Mouse (Mus musculus) embryonic facial prominence, embryonic 11.5 days (tissue): Measurements from ENCODE around the gene Fam110a. TPM values are rescaled to one million over a fixed set of nuclear protein-coding genes. Genes with fewer than 3 reads are reported as not detected.

ENCODE experiments used
- ATAC-seq: fragments of 200-750 bp; cut with Nextera tagmentation; replicated peaks from 2 replicates; pipeline ENCODE4 v1.8.0; 2017; ENCODE audit warnings: low read depth; ENCODE audit not compliant: insufficient number of reproducible peaks, low FRiP score, low TSS enrichment
- DNase-seq: peaks from one replicate; pipeline ENCODE4 v3.0.0-alpha.2; 2015; ENCODE audit warnings: low spot score
- H3K27ac ChIP-seq: fragments of 300-500 bp; sonication (generic); replicated peaks from 2 replicates; pipeline ENCODE4 v1.5.1; 2014; ENCODE audit warnings: mild to moderate bottlenecking, low read depth, low read length, control low read depth
- H3K27me3 ChIP-seq: fragments of 300-500 bp; sonication (generic); 2 replicates; pipeline ENCODE4 v1.6.1; 2014; ENCODE audit warnings: mild to moderate bottlenecking, low read length, moderate library complexity, mixed read lengths; ENCODE audit not compliant: control insufficient read depth, insufficient read depth
- H3K36me3 ChIP-seq: fragments of 300-500 bp; sonication (generic); replicated peaks from 2 replicates; pipeline ENCODE4 v1.6.1; 2014; ENCODE audit warnings: low read depth, mild to moderate bottlenecking, low read length, moderate library complexity, mixed read lengths; ENCODE audit not compliant: control insufficient read depth, insufficient read depth
- H3K4me1 ChIP-seq: fragments of 300-500 bp; sonication (generic); 2 replicates; pipeline ENCODE4 v1.6.1; 2014; ENCODE audit warnings: low read length, mixed read lengths; ENCODE audit not compliant: control insufficient read depth, insufficient read depth
- H3K4me2 ChIP-seq: fragments of 300-500 bp; sonication (generic); 2 replicates; pipeline ENCODE4 v1.6.1; 2014; ENCODE audit warnings: low read depth, mild to moderate bottlenecking, control low read depth, low read length, moderate library complexity
- H3K4me3 ChIP-seq: fragments of 300-500 bp; sonication (generic); 2 replicates; pipeline ENCODE4 v1.5.1; 2014; ENCODE audit warnings: low read depth, low read length, control low read depth
- H3K9ac ChIP-seq: fragments of 300-500 bp; sonication (generic); replicated peaks from 2 replicates; pipeline ENCODE4 v1.6.1; 2014; ENCODE audit warnings: mild to moderate bottlenecking, control low read depth, low read length
- H3K9me3 ChIP-seq: fragments of 300-500 bp; sonication (generic); replicated peaks from 2 replicates; pipeline ENCODE4 v1.6.1; 2016; ENCODE audit warnings: mild to moderate bottlenecking, low read length, inconsistent platforms, mixed read lengths; ENCODE audit not compliant: control insufficient read depth
- WGBS: fragments of 180-500 bp; shearing (Covaris S2); extraction: QIAGEN DNeasy Blood & Tissue Kit; methylation state at CpG from one replicate; pipeline ENCODE4 v1.1.7; 2014; 5-methylcytosine and 5-hydroxymethylcytosine counted together
- polyA plus RNA-seq: library from polyadenylated mRNA; unstranded; fragments of >200 nt; fragmentation: Nextera tagmentation; extraction: Ambion mirVana; gene quantifications from 2 replicates; pipeline ENCODE4 v1.2.1, GENCODE M21; 2014

The Fam110a gene
- polyA plus RNA-seq, 1 experiment from 2014 or later = 31.7 TPM

DNA sequence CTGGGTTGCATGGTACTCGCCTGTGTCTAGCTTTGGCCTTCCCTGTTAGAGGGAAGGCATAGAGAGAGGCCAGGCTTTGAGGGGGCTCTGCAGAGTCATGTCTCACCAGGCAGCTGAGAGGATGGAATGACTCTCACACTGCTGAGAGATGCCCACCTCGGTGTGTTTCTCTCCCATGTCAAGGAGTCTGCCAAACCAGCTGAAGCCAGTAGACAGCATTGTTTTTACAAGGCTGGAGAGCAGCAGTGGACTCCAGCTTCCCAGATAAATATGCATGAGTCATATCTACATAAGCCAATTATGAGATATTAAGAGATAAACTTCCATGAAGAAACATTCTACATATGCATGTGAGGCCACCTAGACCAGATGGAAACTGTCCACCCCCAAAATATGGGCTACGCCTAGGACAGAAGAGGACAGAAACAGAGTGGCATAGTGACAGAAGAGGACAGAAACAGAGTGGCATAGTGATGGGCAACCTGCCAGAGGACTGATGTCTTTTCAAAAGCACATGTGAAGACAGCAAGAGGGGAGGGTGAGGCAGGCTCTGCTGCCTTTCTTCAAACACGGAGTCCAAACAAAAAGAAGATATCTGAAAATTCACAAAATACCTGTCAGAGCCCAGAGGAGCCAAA, 23.4 kb downstream of the Fam110a start:
- ATAC-seq = no peak
- WGBS = 82% methylated on average over 4 of the region's 4 CpGs
- no peaks in the 10 kb centered on the region for H3K4me1 ChIP-seq

GRCm38 (mm10) chr2:151953665-151954064, 26.4 kb downstream of the Fam110a start:
- ATAC-seq (no peak), DNase-seq (no peak)
- H3K4me1 ChIP-seq = no peaks in the 10 kb centered on the region

More for the DNA sequence above, 23.4 kb downstream of the Fam110a start:
- Histone ChIP-seq H3K27me3 (no peaks in the 10 kb centered on the region), H3K4me3 (no peak overlapping the region), H3K9me3 (no peaks in the 10 kb centered on the region), H3K4me2 (no peak overlapping the region), H3K9ac (no peak overlapping the region), H3K27ac (no peak overlapping the region), H3K36me3 (no peaks in the 10 kb centered on the region)
- no peak for DNase-seq

DNA sequence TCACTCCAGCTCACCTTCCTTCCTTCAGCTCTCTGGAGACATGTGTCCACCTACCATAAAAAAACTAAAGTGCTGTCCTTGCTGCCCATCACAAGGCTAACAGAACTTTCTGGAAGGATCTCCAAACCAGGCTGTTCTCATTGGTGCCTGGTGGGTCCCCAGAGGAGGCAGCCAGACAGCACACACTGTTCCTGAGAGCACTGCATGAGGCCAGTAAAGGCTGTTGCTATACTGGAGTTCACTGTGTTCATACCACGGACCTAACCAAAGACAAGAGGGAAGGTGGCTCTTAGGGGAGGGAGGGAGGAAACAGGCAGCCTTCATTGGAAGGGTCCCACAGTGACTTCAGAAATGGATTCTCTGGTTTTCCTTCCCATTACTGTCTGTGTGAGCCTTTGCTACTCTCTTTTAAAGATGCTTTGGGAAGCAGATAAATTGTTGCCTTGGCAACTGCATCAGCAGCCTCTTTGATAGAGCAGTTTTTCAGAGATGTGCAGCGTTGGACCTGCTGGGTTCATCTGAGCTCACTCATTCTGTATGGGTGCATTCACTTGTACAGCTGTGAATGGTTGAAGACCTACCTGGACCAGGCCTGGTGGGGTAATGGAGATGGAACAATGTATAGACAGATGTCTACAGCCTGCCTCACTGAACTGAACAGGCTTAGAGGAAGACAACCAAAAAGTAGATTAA, 30.8 kb downstream of the Fam110a start:
- Histone ChIP-seq H3K9me3 (no peaks in the 10 kb centered on the region), H3K9ac (no peak overlapping the region), H3K27ac (no peak overlapping the region), H3K4me3 (no peak overlapping the region), H3K27me3 (no peaks in the 10 kb centered on the region), H3K36me3 (no peaks in the 10 kb centered on the region), H3K4me2 (no peak overlapping the region), H3K4me1 (no peaks in the 10 kb centered on the region)
- 77% methylated on average over 2 of the region's 2 CpGs for WGBS
- ATAC-seq (no peak), DNase-seq (no peak)

More at GRCm38 (mm10) chr2:151953665-151954064, 26.4 kb downstream of the Fam110a start:
- H3K9ac ChIP-seq = no peak overlapping the region
- 85% methylated on average over 8 of the region's 8 CpGs for WGBS
- no peaks in the 10 kb centered on the region for H3K36me3 ChIP-seq
- H3K4me2 ChIP-seq = no peak overlapping the region
- H3K9me3 ChIP-seq = no peaks in the 10 kb centered on the region
- no peak overlapping the region for H3K4me3 ChIP-seq
- no peak overlapping the region for H3K27ac ChIP-seq
- no peaks in the 10 kb centered on the region for H3K27me3 ChIP-seq

DNA sequence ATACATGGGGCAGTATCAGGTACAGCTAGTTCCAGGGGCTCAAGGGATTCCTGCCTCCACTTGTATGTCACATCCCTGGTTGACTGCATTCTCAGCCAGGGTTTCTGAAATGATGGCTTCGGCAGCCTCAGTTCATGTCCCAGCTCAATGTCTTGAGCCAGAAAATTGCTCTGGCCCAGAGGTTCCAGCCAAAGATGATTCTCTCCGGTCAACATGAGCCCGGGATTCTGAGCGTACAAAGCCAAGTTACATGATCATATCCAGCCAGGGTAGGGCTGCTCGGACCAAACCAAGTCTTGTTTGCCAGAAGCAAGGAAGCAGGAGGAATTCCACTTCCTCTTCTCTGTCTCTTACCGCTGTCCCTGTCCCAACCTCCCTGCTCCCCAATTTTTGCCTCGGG, 31.7 kb downstream of the Fam110a start:
- no peak overlapping the region for H3K4me3 ChIP-seq
- H3K36me3 ChIP-seq = no peaks in the 10 kb centered on the region
- no peak overlapping the region for H3K27ac ChIP-seq
- no peak overlapping the region for H3K4me2 ChIP-seq
- no peaks in the 10 kb centered on the region for H3K27me3 ChIP-seq
- no peak for ATAC-seq
- no peak overlapping the region for H3K9ac ChIP-seq
- DNase-seq = no peak
- no peaks in the 10 kb centered on the region for H3K9me3 ChIP-seq
- no peaks in the 10 kb centered on the region for H3K4me1 ChIP-seq
- 77% methylated on average over 7 of the region's 7 CpGs for WGBS

DNA sequence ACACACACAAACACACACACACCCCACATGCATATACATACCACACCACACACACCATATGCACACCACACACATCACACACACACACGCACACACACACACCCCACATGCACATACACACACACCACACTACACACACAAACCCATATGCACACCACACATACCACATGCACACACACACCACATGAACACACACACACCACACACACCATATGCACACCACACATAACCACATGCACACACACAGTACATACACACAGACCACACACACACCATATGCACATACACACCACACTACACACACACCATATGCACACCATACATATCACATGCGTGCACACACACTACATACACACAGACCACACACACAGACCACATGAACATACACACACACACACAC, 32.4 kb downstream of the Fam110a start:
- WGBS = 84% methylated on average over 2 of the region's 2 CpGs
- Histone ChIP-seq H3K9me3 (no peaks in the 10 kb centered on the region), H3K4me2 (no peak overlapping the region), H3K27me3 (no peaks in the 10 kb centered on the region), H3K4me3 (no peak overlapping the region), H3K9ac (no peak overlapping the region), H3K36me3 (no peaks in the 10 kb centered on the region), H3K27ac (no peak overlapping the region), H3K4me1 (no peaks in the 10 kb centered on the region)
- ATAC-seq (no peak), DNase-seq (no peak)

GRCm38 (mm10) chr2:151944106-151944505, 35.9 kb downstream of the Fam110a start:
- H3K36me3 ChIP-seq = no peaks in the 10 kb centered on the region
- no peaks in the 10 kb centered on the region for H3K27me3 ChIP-seq
- H3K9ac ChIP-seq = no peak overlapping the region
- H3K4me3 ChIP-seq = no peak overlapping the region
- H3K4me1 ChIP-seq = no peaks in the 10 kb centered on the region
- 65% methylated on average over 2 of the region's 2 CpGs for WGBS
- no peak overlapping the region for H3K4me2 ChIP-seq
- DNase-seq = no peak
- H3K27ac ChIP-seq = no peak overlapping the region
- no peaks in the 10 kb centered on the region for H3K9me3 ChIP-seq
- no peak for ATAC-seq

DNA sequence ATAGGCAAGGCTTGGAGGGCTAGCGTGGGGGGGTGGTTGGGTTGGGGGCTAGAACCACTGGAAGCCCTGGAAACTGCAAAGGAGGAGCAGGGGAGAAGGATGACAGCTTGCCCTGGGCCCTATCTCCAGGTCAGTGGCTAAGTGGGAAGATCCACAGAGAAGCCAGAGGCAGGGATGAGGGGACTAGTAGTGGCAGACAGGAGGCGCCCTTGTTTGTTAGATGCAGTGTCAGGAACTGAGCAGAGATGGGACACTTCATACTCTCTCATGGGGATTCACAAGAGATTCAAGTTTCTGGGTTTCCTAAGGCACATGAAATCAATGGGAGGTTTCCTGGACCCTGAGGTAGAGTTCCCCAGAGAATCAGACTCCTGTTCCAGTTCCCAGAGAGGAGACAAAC, 38.8 kb downstream of the Fam110a start:
- DNase-seq (no peak), ATAC-seq (no peak)
- Histone ChIP-seq H3K27ac (no peak overlapping the region), H3K27me3 (no peaks in the 10 kb centered on the region), H3K9ac (no peak overlapping the region), H3K4me1 (no peaks in the 10 kb centered on the region), H3K4me2 (no peak overlapping the region), H3K9me3 (no peaks in the 10 kb centered on the region), H3K36me3 (no peaks in the 10 kb centered on the region), H3K4me3 (no peak overlapping the region)
- 27% methylated on average over 2 of the region's 2 CpGs for WGBS

GRCm38 (mm10) chr2:151939651-151940420, 40.2 kb downstream of the Fam110a start:
- H3K9me3 ChIP-seq = no peaks in the 10 kb centered on the region
- no peak overlapping the region for H3K4me2 ChIP-seq
- no peak overlapping the region for H3K9ac ChIP-seq
- WGBS = 83% methylated on average over 5 of the region's 5 CpGs
- DNase-seq (no peak), ATAC-seq (no peak)
- H3K4me3 ChIP-seq = no peak overlapping the region
- no peak overlapping the region for H3K27ac ChIP-seq
- no peaks in the 10 kb centered on the region for H3K4me1 ChIP-seq
- no peaks in the 10 kb centered on the region for H3K27me3 ChIP-seq
- H3K36me3 ChIP-seq = no peaks in the 10 kb centered on the region
